Mouse (Mus musculus) ZHBTc4 (cell line): ENCODE measurements around the gene Prorsd1.
A peak's percentile ranks its signal among the peaks of the same experiment; 100 is the strongest.

Experiments
- DNase-seq: peaks from one replicate; pipeline ENCODE4 v3.0.0-alpha.2; 2011; ENCODE audit warnings: low read depth, low spot score

Prorsd1 gene

DNA sequence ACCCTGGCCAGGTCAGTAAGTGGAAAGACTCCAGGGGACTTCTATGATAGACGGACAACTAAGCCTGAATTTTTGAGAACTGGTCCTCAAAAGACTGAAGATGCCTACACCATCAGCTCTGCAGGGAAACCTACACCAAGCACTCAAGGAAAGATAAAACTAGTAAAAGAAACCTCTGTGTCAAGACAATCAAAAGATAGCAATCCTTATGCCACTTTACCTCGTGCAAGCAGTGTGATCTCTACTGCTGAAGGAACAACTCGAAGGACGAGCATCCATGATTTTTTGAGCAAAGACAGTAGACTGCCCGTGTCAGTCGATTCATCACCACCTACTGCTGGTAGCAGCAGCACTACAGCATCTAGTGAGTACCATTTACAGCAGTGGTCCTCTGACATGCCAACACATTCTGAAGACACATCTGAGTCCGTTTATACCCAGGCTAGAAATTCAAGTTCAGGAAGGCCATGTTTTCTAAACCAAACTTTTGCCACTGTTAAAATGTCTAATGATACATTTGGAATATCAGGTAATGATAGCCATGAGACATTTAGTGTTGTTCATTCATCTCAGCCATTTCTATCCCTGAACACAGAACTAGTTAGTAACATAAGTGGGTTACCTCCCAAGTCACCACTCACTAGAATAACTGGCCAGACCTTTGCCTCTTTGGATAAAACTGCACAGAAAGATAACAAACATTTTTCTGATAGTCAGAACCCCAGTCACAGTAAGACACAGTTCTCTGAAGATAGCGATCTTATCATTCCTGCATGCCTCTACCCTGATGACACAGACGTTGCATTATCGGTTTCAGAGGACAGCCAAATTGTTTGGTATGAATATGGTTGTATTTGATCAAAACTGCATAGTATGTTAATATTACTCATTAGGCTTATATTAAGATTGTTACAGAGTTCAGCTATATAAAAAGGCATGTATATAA lies 10.6 kb downstream of the Prorsd1 start:
- no peak for DNase-seq

DNA sequence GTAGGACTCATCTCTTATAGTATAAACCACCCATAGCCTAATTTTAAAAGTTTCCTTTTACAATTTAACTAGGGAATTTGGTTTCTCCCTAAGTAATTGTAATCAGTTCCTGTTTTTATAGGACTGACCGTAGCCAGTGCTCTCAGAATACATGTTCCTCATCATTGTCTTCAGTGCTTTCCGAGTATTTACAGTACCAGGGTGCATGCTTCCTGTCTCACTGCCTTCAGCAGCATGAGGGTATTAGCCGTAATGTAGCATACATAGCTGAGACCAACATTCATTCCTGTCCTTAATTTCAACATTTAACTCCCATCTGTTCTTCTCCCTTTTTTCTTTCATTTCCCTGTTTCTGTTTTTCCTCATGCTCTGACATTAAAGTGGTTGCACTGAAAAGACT lies 17.9 kb downstream of the Prorsd1 start:
- DNase-seq = no peak

DNA sequence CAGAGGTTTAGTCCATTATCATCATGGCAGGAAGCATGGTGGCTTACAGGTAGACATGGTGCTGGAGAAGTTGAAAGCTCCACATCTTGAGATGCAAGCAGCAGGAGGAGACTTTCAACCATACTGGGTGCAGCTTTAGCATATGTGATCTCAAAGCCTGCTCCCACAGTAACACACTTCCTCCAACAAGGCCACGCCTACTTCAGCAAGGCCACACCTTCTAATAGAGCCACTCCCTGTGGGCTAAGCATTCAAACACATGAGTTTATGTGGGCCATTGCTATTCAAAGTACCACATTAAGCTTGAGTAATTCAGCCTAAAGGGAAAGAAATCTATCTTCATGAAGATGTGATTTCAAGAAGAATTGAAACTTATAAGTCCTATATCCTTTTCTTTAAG lies 21.7 kb downstream of the Prorsd1 start:
- peak; percentile 12 for DNase-seq

DNA sequence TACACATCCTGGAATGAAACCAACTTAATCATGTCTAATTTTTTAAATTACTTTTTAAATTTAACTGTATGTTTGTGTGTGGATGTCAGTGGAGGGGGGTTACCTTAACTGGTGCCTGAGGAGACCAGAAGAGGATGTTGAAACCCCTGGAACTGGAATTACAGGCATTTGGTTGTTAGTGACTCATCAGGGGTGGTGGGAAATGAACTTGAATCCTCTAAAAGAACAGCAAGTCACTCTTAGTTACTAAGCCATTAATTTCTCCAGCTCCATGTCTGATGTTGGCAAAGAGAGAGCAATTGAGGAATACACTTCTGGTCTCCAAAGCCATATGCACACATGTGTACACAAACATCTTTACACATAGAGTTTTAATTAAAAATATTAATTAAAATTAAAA lies 40.2 kb downstream of the Prorsd1 start:
- DNase-seq = no peak
